Mouse (Mus musculus) gastrocnemius, adult 2 months (tissue): ENCODE measurements around the gene Ccdc83. TPM values are rescaled to one million over a fixed set of nuclear protein-coding genes. Genes with fewer than 3 reads are reported as not detected.

Source experiments
- DNase-seq: peaks from one replicate; pipeline ENCODE4 v3.0.0; 2022
- H3K27ac ChIP-seq: fragments of 200-600 bp; 2 replicates; pipeline ENCODE4 v1.8.1; 2022; ENCODE audit warnings: mild to moderate bottlenecking
- H3K4me3 ChIP-seq: fragments of 200-600 bp; 2 replicates; pipeline ENCODE4 v1.8.1; 2022; ENCODE audit warnings: mild to moderate bottlenecking, moderate library complexity
- CTCF ChIP-seq: fragments of 200-600 bp; IDR thresholded peaks from 2 replicates; pipeline ENCODE4 v1.8.1; 2022; ENCODE audit warnings: antibody characterized with exemption, mild to moderate bottlenecking, moderate library complexity
- intact Hi-C: fragments of 180-260 bp; cut with DNase I; formaldehyde crosslinking; loops from one replicate; pipeline ENCODE4 v1.15.1; 2025
- total RNA-seq, 2 experiments: library from RNA; stranded (reverse); gene quantifications; 2 replicates each; pipeline ENCODE4 v1.2.3; 2021

Gene Ccdc83
- total RNA-seq, 2 experiments from 2014 or later, result not detected

GRCm38 (mm10) chr7:90200251-90200650, 65.3 kb downstream of the Ccdc83 start:
- DNase-seq, result no peak
- intact Hi-C loops, result no loop called here
- Histone ChIP-seq H3K4me3 (no peak overlapping the region), H3K27ac (peak overlapping the region; percentile 21)
- TF ChIP-seq CTCF, result peak; percentile 42

- no peak for TF ChIP-seq CTCF
- intact Hi-C loops, result no loop called here
Measured at GRCm38 (mm10) chr7:90180635-90181034, 84.9 kb downstream of the Ccdc83 start.

GRCm38 (mm10) chr7:90175576-90175975, 90.0 kb downstream of the Ccdc83 start:
- no peak for TF ChIP-seq CTCF
- Histone ChIP-seq H3K4me3 (no peak overlapping the region), H3K27ac (no peak overlapping the region)
- intact Hi-C loops, result no loop called here
- no peak for DNase-seq

More at GRCm38 (mm10) chr7:90180635-90181034, 84.9 kb downstream of the Ccdc83 start:
- Histone ChIP-seq H3K4me3 (no peak overlapping the region), H3K27ac (no peak overlapping the region)
- no peak for DNase-seq

Other genes starting within 250 kb of the Ccdc83 start
- 10 to 100 TPM; 87.9 to 93.4 TPM for gene Picalm, start 135.6 kb downstream of the Ccdc83 start, total RNA-seq
- gene Sytl2, start 36.5 kb upstream of the Ccdc83 start, total RNA-seq, result 1 to 10 TPM; 3.3 to 3.7 TPM
- not detected for gene Ccdc89, start 160.8 kb upstream of the Ccdc83 start, total RNA-seq
- 10 to 100 TPM; 16.0 to 18.2 TPM for gene Crebzf, start 177.0 kb upstream of the Ccdc83 start, total RNA-seq
- gene Tmem126a, start 191.5 kb upstream of the Ccdc83 start, total RNA-seq, result 100 to 1,000 TPM; 101 to 119 TPM
- gene Tmem126b, start 210.2 kb upstream of the Ccdc83 start, total RNA-seq, result 10 to 100 TPM; 18.9 to 22.9 TPM
- gene Dlg2, start 210.9 kb upstream of the Ccdc83 start, total RNA-seq, result under 1 TPM; 0.22 to 0.71 TPM